Mouse (Mus musculus): ENCODE data around the gene Tbc1d8b. TPM values are rescaled to one million over a fixed set of nuclear protein-coding genes. Genes with fewer than 3 reads are reported as not detected.

Tbc1d8b gene
- polyA plus RNA-seq (2014; fragmentation: Nextera tagmentation; extraction: Ambion mirVana), result 1.3 and 1.5 TPM in 2 replicates

DNA sequence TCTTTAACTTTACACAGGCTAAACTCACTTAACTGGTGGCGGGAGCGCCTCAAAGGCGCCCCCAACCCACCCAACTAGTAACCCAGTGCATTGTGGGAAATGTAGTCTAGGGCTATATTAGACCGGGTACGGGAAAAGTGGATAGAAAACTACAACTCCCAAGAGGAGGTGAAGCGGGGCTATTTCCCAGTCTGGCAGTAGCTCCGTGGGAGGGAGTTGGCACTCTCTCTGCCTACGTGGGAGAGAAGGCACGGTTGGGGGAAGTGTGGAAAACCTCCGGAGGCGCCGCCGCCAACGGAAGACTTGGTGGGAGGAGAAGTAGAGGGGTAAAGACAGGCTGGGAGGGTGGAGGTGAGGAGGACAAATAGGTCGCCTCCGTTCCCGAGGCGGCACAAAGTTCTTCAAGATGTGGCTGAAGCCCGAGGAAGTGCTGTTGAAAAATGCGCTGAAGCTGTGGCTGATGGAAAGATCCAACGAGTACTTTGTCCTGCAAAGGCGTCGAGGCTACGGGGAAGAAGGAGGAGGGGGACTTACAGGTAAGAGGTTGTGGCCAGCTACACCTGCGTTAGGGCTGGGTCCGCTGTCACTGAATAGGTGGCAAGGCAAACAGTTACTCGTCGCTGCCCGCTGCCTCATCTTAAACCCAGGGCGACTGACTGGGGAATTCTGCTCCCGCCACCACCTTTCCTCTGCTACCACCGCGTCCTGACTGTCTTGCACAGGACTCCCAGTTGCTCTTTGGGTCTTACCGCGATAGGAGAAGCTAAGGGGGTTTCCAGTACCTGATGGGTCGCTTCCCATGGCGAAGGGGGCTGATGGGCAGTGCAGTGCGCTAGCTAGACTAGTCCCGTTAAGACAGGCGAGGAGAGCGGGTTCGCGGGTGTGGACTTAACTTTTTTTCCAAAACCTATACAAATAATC, at the start of gene Tbc1d8b:
Tbc1d8b (plus strand) TSS at position 222 of the 921 bp plus-strand sequence.
- Histone ChIP-seq H3K27ac (ENCODE audit: low read depth, low read length) (no peak within 1 kb of the TSS), H3K9me3 (ENCODE audit: control insufficient read depth, low read length) (no peaks in the 10 kb centered on the region), H3K4me2 (replicated peaks; ENCODE audit: low read depth, low read length) (peak within 1 kb of the TSS; percentile 48), H3K9ac (ENCODE audit: low read depth, low read length) (peak within 1 kb of the TSS; percentile 50; the same call in 1 of the 2 replicates), H3K4me3 (ENCODE audit: low read length) (peak within 1 kb of the TSS; percentile 55), H3K4me1 (ENCODE audit: control insufficient read depth, insufficient read depth, low read length) (no peaks in the 10 kb centered on the region), H3K27me3 (ENCODE audit: control insufficient read depth, insufficient read depth, low read length) (no peaks in the 10 kb centered on the region), H3K36me3 (ENCODE audit: control insufficient read depth, insufficient read depth, low read length) (no peaks in the 10 kb centered on the region)
- whole genome bisulfite sequencing, result 20% methylated on average over 43 of the region's 43 CpGs
- ATAC-seq (ENCODE audit: low FRiP score, low TSS enrichment), result peak; percentile 99

DNA sequence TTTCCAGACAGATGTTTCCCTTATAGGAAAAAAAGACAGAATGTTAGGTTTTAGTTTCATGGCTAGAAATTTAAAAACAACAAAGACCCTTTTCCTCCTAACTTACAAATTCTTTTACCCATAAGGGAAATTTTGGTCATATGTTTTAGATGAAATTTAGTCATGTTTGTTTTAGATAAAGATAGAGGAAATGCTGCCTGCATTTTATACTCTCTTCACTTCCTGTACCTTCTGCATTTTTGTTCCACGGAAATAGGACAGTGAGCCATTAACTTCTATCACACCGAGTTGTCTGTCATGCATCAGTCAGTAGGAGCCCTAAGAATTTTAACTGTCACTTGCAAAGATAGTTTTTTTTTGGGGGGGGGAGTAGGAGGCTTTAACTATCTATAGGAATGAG, 45.1 kb upstream of the Tbc1d8b start:
- no peak overlapping the region for H3K27ac ChIP-seq (ENCODE audit: low read depth, low read length)
- WGBS, result 50% methylated on average over 2 of the region's 2 CpGs
- no peak overlapping the region for H3K4me2 ChIP-seq (replicated peaks; ENCODE audit: low read depth, low read length)
- no peaks in the 10 kb centered on the region for H3K9me3 ChIP-seq (ENCODE audit: control insufficient read depth, low read length)
- no peaks in the 10 kb centered on the region for H3K36me3 ChIP-seq (ENCODE audit: control insufficient read depth, insufficient read depth, low read length)
- no peaks in the 10 kb centered on the region for H3K4me1 ChIP-seq (ENCODE audit: control insufficient read depth, insufficient read depth, low read length)
- no peak for ATAC-seq (ENCODE audit: low FRiP score, low TSS enrichment)
- H3K4me3 ChIP-seq (ENCODE audit: low read length), result no peak overlapping the region
- H3K9ac ChIP-seq (ENCODE audit: low read depth, low read length), result no peak overlapping the region
- no peaks in the 10 kb centered on the region for H3K27me3 ChIP-seq (ENCODE audit: control insufficient read depth, insufficient read depth, low read length)

DNA sequence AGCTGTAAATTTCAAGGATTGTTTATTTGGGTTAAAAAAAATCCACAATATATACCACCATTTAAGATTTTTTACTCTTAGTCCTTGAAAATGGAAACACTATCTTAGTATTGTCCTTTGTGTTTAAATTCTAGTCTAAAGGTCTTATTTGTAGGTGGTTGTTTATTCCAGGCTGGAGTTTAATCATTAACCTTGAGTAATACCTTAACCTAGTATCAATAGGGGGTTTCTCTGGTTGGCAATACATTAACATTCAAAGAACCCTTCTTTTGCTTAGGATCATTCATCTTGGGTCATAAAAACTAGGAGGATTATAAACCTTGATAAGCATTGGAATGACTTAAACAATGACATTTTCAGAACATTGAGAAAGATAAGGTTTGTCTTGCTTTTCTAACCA, 44.4 kb upstream of the Tbc1d8b start:
- Histone ChIP-seq H3K9me3 (ENCODE audit: control insufficient read depth, low read length) (no peaks in the 10 kb centered on the region), H3K4me2 (replicated peaks; ENCODE audit: low read depth, low read length) (no peak overlapping the region), H3K27ac (ENCODE audit: low read depth, low read length) (no peak overlapping the region), H3K27me3 (ENCODE audit: control insufficient read depth, insufficient read depth, low read length) (no peaks in the 10 kb centered on the region), H3K4me3 (ENCODE audit: low read length) (no peak overlapping the region), H3K36me3 (ENCODE audit: control insufficient read depth, insufficient read depth, low read length) (no peaks in the 10 kb centered on the region), H3K9ac (ENCODE audit: low read depth, low read length) (no peak overlapping the region), H3K4me1 (ENCODE audit: control insufficient read depth, insufficient read depth, low read length) (no peaks in the 10 kb centered on the region)
- no peak for ATAC-seq (ENCODE audit: low FRiP score, low TSS enrichment)

DNA sequence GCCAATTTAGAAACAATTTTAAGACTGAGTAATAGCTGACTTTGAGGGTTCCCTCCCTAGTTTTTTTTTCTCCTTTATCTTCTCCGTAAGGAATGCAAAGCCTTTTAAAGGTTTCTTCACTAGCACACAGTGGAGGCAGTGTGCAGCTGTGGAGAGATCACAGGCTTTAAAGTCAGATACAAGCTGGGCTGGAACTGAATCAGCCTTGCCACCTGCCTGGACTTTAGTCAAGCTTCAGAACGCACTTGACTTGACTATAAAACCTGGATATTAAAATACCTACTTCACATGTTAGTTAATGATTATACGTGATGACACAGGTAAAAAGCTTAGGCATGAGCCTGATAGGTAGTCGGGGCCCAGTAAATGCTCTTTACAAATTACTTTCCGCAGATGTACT, 32.6 kb upstream of the Tbc1d8b start:
- Histone ChIP-seq H3K4me3 (ENCODE audit: low read length) (no peak overlapping the region), H3K9ac (ENCODE audit: low read depth, low read length) (no peak overlapping the region), H3K9me3 (ENCODE audit: control insufficient read depth, low read length) (no peaks in the 10 kb centered on the region), H3K4me2 (replicated peaks; ENCODE audit: low read depth, low read length) (no peak overlapping the region), H3K36me3 (ENCODE audit: control insufficient read depth, insufficient read depth, low read length) (no peaks in the 10 kb centered on the region), H3K27ac (ENCODE audit: low read depth, low read length) (no peak overlapping the region), H3K27me3 (ENCODE audit: control insufficient read depth, insufficient read depth, low read length) (no peaks in the 10 kb centered on the region), H3K4me1 (ENCODE audit: control insufficient read depth, insufficient read depth, low read length) (no peaks in the 10 kb centered on the region)
- whole genome bisulfite sequencing, result 75% methylated on average over 5 of the region's 5 CpGs
- no peak for ATAC-seq (ENCODE audit: low FRiP score, low TSS enrichment)

DNA sequence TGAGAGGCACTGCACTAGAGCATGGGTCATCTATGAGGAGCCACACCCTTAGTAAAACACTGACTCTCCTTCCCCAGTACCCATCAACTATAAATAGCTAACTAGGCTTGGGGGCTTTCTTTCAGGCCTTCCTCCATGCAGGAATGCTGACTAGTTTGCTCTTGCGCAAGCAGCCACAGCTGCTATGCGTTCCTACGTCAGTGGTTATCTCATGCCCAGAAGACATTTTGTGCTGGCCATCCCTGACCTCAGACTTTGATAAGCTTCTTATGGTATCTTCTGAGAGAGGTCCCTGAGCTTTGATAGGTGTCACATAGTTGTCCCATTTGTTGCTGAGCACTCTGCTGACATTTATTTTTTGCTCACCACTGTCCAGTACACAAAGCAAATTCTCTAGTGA, 31.5 kb upstream of the Tbc1d8b start:
- Histone ChIP-seq H3K4me1 (ENCODE audit: control insufficient read depth, insufficient read depth, low read length) (no peaks in the 10 kb centered on the region), H3K27ac (ENCODE audit: low read depth, low read length) (no peak overlapping the region), H3K9ac (ENCODE audit: low read depth, low read length) (no peak overlapping the region), H3K9me3 (ENCODE audit: control insufficient read depth, low read length) (no peaks in the 10 kb centered on the region), H3K4me2 (replicated peaks; ENCODE audit: low read depth, low read length) (no peak overlapping the region), H3K4me3 (ENCODE audit: low read length) (no peak overlapping the region), H3K36me3 (ENCODE audit: control insufficient read depth, insufficient read depth, low read length) (no peaks in the 10 kb centered on the region), H3K27me3 (ENCODE audit: control insufficient read depth, insufficient read depth, low read length) (no peaks in the 10 kb centered on the region)
- WGBS, result 82% methylated on average over 3 of the region's 3 CpGs
- ATAC-seq (ENCODE audit: low FRiP score, low TSS enrichment), result no peak

DNA sequence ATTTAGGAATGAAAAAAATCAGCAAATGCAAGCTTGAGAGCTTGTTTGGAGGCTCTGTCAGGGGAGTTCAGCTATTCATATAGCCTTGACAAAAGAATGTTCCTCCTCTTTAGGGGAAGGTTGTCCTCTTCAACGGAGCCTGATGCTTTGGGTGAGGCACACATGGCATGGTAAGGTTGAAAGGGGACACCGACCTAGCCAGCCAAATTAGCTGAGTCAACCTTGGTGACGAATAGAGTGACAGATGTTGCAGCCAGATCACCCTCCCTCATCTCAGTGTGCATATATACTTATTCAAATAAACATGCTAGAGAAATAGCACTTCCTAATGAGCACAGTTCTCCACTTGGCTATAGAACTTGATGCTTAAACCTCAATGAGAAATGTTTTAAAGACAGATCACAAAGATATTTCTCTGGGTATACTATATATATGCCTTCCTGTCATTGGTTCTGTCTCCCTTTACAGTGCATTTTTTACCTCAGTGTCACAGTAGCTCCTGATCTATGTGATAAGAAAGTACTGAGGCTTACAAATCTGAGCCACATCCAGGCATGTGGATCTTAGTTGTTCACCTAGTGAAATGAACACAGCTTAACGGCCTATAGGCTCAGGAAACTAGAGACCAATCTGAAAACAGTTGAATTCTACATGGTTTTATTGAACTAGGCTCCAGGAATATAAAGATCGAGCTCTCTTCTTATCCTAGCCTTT, 30.3 kb upstream of the Tbc1d8b start:
- Histone ChIP-seq H3K36me3 (ENCODE audit: control insufficient read depth, insufficient read depth, low read length) (no peaks in the 10 kb centered on the region), H3K27ac (ENCODE audit: low read depth, low read length) (no peak overlapping the region), H3K27me3 (ENCODE audit: control insufficient read depth, insufficient read depth, low read length) (no peaks in the 10 kb centered on the region), H3K9ac (ENCODE audit: low read depth, low read length) (no peak overlapping the region), H3K4me3 (ENCODE audit: low read length) (no peak overlapping the region), H3K9me3 (ENCODE audit: control insufficient read depth, low read length) (no peaks in the 10 kb centered on the region), H3K4me2 (replicated peaks; ENCODE audit: low read depth, low read length) (no peak overlapping the region), H3K4me1 (ENCODE audit: control insufficient read depth, insufficient read depth, low read length) (no peaks in the 10 kb centered on the region)
- ATAC-seq (ENCODE audit: low FRiP score, low TSS enrichment), result no peak
- 79% methylated on average over 5 of the region's 5 CpGs for WGBS

DNA sequence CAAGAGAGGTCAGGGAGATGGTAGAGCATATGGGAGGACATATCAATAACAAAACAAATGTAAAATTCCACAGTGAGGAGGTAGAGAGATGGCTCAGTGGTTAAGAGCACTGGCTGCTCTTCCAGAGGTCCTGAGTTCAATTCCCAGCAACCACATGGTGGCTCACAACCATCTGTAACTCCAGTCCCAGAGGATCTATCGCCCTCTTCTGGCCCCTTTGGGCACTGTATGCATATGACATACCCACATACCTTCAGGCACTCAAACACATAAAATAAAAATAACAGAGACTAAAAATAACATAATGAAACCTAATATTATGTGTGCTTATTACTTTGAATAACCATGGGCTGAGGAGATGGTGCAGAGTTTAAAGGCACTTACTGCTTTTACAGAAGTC, 22.7 kb upstream of the Tbc1d8b start:
- 60% methylated on average over 1 of the region's 1 CpGs for WGBS
- Histone ChIP-seq H3K27ac (ENCODE audit: low read depth, low read length) (no peak overlapping the region), H3K36me3 (ENCODE audit: control insufficient read depth, insufficient read depth, low read length) (no peaks in the 10 kb centered on the region), H3K27me3 (ENCODE audit: control insufficient read depth, insufficient read depth, low read length) (no peaks in the 10 kb centered on the region), H3K4me2 (replicated peaks; ENCODE audit: low read depth, low read length) (no peak overlapping the region), H3K4me3 (ENCODE audit: low read length) (no peak overlapping the region), H3K9me3 (ENCODE audit: control insufficient read depth, low read length) (no peaks in the 10 kb centered on the region), H3K4me1 (ENCODE audit: control insufficient read depth, insufficient read depth, low read length) (no peaks in the 10 kb centered on the region), H3K9ac (ENCODE audit: low read depth, low read length) (no peak overlapping the region)
- ATAC-seq (ENCODE audit: low FRiP score, low TSS enrichment), result no peak

DNA sequence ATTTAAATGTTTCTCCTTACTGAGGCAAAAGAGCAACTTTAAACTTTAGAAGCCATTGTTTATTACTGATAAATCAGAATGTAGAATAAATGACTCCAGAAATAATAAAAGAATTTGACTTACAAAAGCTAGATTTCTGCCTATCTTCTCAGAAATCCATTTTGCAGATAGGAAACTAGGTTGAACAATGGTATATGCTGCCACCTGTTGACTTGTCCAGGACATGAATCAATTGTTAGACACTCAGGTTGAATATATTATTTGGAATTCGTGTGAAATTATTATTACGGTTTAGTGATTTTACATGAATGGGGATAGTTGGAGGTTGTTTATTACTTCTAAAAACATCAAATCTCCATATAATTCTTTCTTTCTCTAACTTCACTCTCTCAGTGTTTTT, 19.0 kb upstream of the Tbc1d8b start:
- ATAC-seq (ENCODE audit: low FRiP score, low TSS enrichment), result no peak
- Histone ChIP-seq H3K9me3 (ENCODE audit: control insufficient read depth, low read length) (no peaks in the 10 kb centered on the region), H3K4me2 (replicated peaks; ENCODE audit: low read depth, low read length) (no peak overlapping the region), H3K4me1 (ENCODE audit: control insufficient read depth, insufficient read depth, low read length) (no peaks in the 10 kb centered on the region), H3K9ac (ENCODE audit: low read depth, low read length) (no peak overlapping the region), H3K36me3 (ENCODE audit: control insufficient read depth, insufficient read depth, low read length) (no peaks in the 10 kb centered on the region), H3K27me3 (ENCODE audit: control insufficient read depth, insufficient read depth, low read length) (no peaks in the 10 kb centered on the region), H3K27ac (ENCODE audit: low read depth, low read length) (no peak overlapping the region), H3K4me3 (ENCODE audit: low read length) (no peak overlapping the region)
- 80% methylated on average over 2 of the region's 2 CpGs for WGBS

DNA sequence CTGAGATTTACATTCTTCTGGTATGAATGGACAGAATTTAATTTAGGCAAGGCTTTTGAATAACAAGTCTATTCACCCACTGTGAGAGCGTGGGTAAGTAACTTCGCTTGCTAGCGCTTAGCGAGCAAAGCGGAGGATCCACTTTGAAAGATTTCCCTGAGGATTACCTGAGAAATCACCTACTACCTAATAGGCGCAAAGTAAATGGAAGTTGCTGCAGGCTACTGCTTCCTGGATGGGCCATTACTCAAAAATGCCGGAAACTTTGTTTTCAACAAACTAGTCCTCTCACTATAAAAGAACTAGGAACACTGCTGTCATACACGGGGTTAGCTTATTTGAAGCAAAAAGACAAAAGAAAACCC, 404 bp upstream of the Tbc1d8b start:
- Histone ChIP-seq H3K9ac (ENCODE audit: low read depth, low read length) (peak overlapping the region; percentile 47; the same call in 1 of the 2 replicates), H3K36me3 (ENCODE audit: control insufficient read depth, insufficient read depth, low read length) (no peaks in the 10 kb centered on the region), H3K27ac (ENCODE audit: low read depth, low read length) (no peak overlapping the region), H3K27me3 (ENCODE audit: control insufficient read depth, insufficient read depth, low read length) (no peaks in the 10 kb centered on the region), H3K4me1 (ENCODE audit: control insufficient read depth, insufficient read depth, low read length) (no peaks in the 10 kb centered on the region), H3K9me3 (ENCODE audit: control insufficient read depth, low read length) (no peaks in the 10 kb centered on the region), H3K4me3 (ENCODE audit: low read length) (peak overlapping the region; percentile 55), H3K4me2 (replicated peaks; ENCODE audit: low read depth, low read length) (peak overlapping the region; percentile 44)
- WGBS, result 32% methylated on average over 8 of the region's 8 CpGs
- ATAC-seq (ENCODE audit: low FRiP score, low TSS enrichment), result peak; percentile 56
